Mouse (Mus musculus) spleen, postnatal 14 days (tissue): ENCODE data around the gene Ralbp1.

Experiments
- DNase-seq, 2 experiments: peaks; one replicate each; pipeline ENCODE4 v3.0.0; 2021 to 2022; ENCODE audit warnings: low spot score in 2 of 2

The Ralbp1 gene

GRCm38 (mm10) chr17:65850487-65850886, 35.1 kb downstream of the Ralbp1 start:
- no peak for DNase-seq

- no peak for DNase-seq
These were observed 37.7 kb downstream of the Ralbp1 start for GRCm38 (mm10) chr17:65847694-65848449.

GRCm38 (mm10) chr17:65845423-65845822, 40.2 kb downstream of the Ralbp1 start:
- DNase-seq = no peak

GRCm38 (mm10) chr17:65842669-65843381, 42.8 kb downstream of the Ralbp1 start:
- no peak for DNase-seq

DNA sequence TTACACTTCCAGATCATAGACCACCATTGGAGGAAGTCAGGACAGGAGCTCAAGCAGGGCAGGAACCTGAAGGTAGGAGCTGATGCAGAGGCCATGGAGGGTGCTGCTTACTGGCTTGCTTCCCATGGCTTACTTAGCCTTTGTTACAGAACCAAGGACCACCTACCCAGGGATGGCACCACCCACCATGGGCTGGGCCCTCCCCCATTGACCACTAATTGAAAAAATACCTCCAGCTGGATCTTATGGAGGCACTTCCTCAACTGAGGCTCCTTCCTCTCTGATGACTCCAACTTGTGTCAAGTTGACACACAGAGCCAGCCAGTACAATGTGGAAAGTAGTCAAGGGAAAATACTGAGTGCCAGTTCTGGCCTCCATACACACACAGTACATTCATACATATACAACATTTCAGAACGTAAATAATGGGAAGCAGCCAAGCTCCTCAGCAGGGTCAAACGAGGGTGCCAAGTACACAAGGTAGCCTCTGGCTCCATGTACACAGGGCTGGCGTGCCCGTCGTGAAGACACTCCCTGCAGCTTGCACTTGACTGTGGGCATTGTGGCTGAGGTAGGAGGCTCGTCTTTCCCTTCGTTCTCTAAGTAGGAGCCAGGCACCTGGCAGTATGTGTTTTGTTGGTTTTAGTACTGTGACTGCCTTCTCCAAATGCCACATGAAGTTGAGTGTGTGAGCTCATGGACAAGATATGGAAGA, 45.9 kb downstream of the Ralbp1 start:
- no peak for DNase-seq

DNA sequence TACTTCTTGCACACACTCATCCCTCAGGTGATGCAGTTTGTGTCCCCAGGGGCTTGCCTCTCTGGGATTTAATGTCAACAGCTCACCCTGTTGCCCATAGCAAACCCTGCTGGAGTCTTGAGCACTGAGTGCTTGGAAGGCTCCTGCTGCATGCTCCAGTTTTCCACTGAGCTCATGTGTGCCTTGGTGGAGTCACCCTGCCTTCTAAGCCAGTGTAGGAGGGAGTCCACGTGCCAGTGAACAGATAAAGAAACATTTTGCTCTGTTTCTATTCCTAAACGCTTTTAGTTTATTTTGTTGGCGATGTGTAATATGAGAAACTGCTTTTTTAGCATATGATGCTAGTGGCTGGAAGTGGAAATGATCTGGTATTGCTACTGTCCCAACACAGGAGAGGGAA, 48.9 kb downstream of the Ralbp1 start:
- DNase-seq = no peak

DNA sequence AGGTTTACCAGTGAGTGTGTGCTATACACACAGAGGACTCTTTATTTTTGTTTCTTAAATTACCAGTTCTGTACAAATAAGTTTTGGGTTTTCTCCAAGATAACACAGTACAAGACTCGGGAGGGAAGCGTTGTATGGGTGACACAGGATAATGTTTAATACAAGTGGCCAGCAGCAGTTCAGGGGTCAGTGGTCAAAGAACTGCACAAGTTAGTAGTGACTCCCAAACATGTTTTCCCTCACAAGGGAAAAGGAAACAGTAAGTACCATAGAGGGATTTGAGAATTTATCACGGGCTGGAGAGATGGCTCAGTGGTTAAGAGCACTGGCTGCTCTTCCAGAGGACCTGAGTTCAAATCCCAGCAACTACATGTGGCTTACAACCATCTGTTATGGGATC, 51.7 kb downstream of the Ralbp1 start:
- no peak for DNase-seq

DNA sequence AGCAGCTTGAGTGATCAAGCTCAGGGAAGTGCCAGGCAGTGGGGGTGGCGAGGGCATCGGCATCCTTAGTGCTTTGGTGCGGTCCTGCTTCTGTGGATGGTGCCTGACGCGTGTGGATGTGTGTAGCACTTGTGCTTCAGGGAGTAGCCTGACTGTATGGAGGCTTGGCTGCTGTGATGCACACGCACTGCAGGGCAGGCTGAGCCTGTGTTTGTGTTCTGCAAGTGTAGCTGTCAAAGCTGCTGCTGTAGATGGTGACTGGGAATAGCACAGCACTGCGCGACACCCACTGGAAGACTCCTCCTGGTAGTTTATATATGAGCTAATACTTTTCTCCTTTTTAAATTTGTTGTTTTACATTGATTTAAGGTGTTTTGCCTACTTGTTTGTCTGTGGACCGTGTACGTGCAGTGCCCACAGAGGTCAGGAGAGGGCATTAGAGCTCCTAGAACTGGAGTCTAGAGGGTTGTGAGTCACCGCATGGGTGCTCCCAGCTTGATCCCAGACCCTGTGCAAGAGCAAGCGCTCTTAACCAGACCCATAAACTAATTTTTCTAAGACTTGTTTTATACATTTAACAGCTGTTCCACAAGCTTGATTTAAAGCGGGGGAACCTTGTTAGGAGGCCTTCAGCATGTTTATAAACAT, 55.3 kb downstream of the Ralbp1 start:
- no peak for DNase-seq

- no peak for DNase-seq
These were observed 56.6 kb downstream of the Ralbp1 start for GRCm38 (mm10) chr17:65828951-65829350.

DNA sequence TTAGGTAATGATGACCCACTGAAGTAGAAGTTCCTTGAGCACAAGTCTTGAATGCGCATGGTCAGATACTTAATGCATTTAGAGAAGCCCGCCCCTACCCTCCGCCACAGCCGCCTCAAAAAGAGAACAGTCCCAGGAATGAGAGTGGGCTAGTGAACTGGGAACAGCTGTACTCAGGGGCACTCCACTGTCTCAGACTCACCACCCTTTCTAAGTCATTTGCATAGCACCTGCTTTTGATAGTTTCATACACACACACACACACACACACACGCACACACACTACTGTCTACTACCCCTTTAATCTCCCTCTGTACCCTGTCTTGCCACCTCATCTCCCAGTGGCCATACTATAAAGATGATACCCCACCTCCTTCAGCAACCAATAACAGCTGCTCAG, 57.7 kb downstream of the Ralbp1 start:
- DNase-seq = no peak

- no peak for DNase-seq
These were observed 58.3 kb downstream of the Ralbp1 start for GRCm38 (mm10) chr17:65827119-65827840.

GRCm38 (mm10) chr17:65826257-65826656, 59.3 kb downstream of the Ralbp1 start:
- DNase-seq = no peak

DNA sequence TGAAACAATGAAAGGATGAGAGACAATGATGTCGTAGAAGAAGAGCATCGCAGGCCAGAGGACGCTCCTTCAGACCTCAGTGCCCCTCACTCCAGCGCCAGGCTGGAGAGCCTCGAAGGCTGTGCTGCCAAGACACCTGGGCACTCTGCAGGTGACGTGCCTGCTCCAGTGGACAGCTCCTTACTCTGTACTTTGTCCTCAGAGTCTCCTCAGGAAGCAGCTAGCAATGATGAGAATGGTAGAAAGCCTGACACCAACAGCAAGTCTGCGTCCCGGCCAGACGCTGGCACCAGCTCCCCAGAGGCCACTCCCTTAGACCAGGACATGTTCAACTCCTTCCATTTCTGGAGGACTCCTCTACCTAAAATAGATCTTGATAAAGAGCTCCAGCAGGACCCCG, 61.4 kb downstream of the Ralbp1 start:
- DNase-seq = no peak

DNA sequence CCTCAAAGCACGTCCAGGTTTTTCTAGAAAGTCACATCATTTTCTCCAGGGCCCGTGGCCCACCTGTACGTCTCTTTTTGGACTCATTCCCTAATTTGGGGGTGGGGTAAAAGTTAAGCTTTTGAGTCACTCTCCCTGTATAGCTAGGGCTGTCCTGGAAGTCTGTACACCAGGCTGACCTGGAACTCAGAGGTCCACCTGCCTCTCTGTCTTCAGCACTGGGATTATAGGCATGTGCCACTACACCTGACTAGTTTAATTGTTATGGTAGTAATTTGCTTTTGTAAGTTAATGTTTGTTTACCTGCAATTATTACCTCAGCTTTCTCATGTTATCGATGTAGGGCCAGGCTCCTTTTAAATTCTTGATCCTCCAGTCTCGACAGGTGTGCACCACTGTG, 63.2 kb downstream of the Ralbp1 start:
- no peak for DNase-seq

DNA sequence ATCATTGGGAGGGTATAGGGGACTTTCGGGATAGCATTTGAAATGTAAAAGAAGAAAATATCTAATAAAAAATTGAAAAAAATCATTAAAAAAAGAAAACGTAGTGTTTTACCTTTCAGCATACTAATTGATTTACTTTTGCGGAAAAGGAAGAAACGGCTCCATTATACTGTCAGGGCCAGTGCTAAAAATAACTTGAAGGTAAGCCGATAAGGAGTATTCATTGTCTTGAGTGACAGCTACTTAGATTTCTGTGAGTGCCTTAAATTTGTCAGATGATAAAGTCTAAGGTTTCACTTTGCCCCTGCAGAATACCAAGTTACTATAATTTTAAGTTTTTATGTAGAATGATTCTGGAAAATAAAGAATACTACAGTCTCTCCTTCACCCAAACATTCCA, 65.4 kb downstream of the Ralbp1 start:
- DNase-seq = no peak

- DNase-seq = no peak
These were observed 71.8 kb downstream of the Ralbp1 start for GRCm38 (mm10) chr17:65813763-65814162.

DNA sequence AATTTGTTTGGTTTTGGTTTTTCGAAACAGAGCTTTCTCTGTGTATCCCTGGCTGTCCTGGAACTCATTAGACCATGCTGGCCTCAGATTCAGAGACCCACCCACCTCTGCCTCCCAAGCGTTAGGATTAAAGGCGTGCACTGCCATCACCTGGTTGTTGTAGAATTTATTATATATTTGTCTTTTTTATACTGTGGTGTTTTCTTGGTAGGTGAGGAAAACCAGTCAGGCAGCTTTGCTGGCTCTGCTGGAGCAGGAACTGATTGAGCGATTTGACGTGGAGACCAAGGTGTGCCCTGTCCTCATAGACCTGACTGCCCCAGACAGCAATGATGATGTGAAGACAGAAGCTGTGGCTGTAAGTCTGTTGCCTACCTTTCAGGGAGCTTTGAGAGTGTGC, 74.6 kb downstream of the Ralbp1 start:
- no peak for DNase-seq

DNA sequence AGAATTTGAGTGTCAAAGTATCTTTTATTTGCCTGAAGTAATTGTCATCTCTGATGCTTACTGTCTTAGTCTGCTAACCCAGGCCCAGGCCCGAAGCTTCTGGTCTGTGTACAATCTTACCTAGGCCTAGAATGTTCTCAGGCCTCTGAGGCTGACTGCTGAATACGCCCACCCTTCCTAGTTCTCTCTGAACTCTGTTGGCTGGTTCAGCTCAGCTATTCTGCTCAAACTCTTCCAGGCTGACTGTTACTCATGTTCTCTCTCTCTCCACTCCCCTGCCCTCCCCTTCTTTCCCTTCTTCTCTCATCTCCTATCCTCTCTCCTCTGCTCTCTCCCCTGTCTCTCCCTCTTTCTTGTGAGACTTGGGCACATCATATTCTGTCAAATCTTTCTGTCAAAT, 79.2 kb downstream of the Ralbp1 start:
- no peak for DNase-seq

GRCm38 (mm10) chr17:65805966-65806365, 79.6 kb downstream of the Ralbp1 start:
- no peak for DNase-seq

GRCm38 (mm10) chr17:65802026-65802425, 83.6 kb downstream of the Ralbp1 start:
- no peak for DNase-seq

- DNase-seq = no peak
These were observed 85.1 kb downstream of the Ralbp1 start for GRCm38 (mm10) chr17:65800451-65800850.

- DNase-seq = no peak
These were observed 86.2 kb downstream of the Ralbp1 start for GRCm38 (mm10) chr17:65799353-65799752.
